Mouse (Mus musculus) embryonic fibroblast, embryonic 13.5 days (primary cell): ENCODE results near the gene Foxf1.

ENCODE experiments used
- CTCF ChIP-seq: IDR thresholded peaks from 2 replicates; pipeline ENCODE4 v1.5.1; 2011; ENCODE audit warnings: mild to moderate bottlenecking, control low read depth, low read length, moderate library complexity, borderline replicate concordance; ENCODE audit not compliant: insufficient read depth
- POLR2A ChIP-seq: IDR thresholded peaks from 2 replicates; pipeline ENCODE4 v1.6.1; 2011; ENCODE audit warnings: low read depth, mild to moderate bottlenecking, control low read depth, low read length, moderate library complexity

GRCm38 (mm10) chr8:121130522-121130921, 46.3 kb downstream of the Foxf1 start:
- TF ChIP-seq CTCF (no peak), POLR2A (no peak)
